Mouse (Mus musculus) small intestine, adult 2 months (tissue): ENCODE measurements at regions not wholly inside any gene's neighbourhood (a gene's known extent, or its start where the extent isn't known, plus 50 kb on each side); places are given as distances from the start of the nearest gene placed in this dataset.

Source experiments
- CTCF ChIP-seq: fragments of 200-500 bp; IDR thresholded peaks from 2 replicates; pipeline ENCODE4 v1.5.1; 2012; ENCODE audit warnings: low read depth, mild to moderate bottlenecking, control low read depth, inconsistent platforms, low read length, moderate library complexity, mixed read lengths; ENCODE audit not compliant: insufficient replicate concordance, insufficient read length; ENCODE audit errors: extremely low read depth
- POLR2A ChIP-seq: fragments of 200-500 bp; IDR thresholded peaks from 2 replicates; pipeline ENCODE4 v1.6.1; 2012; ENCODE audit warnings: low read depth, mild to moderate bottlenecking, control low read depth, inconsistent platforms, low read length, moderate library complexity

GRCm38 (mm10) chr11:112978884-112979283 lies 196.9 kb downstream of the Sox9 start:
- TF ChIP-seq CTCF, result no peak
- no peak for TF ChIP-seq POLR2A
